Mouse (Mus musculus): ENCODE measurements around the gene Mid1. TPM values are rescaled to one million over a fixed set of nuclear protein-coding genes. Genes with fewer than 3 reads are reported as not detected.

Gene Mid1
- polyA plus RNA-seq, 1 experiment from 2014 or later: 6.9 TPM

DNA sequence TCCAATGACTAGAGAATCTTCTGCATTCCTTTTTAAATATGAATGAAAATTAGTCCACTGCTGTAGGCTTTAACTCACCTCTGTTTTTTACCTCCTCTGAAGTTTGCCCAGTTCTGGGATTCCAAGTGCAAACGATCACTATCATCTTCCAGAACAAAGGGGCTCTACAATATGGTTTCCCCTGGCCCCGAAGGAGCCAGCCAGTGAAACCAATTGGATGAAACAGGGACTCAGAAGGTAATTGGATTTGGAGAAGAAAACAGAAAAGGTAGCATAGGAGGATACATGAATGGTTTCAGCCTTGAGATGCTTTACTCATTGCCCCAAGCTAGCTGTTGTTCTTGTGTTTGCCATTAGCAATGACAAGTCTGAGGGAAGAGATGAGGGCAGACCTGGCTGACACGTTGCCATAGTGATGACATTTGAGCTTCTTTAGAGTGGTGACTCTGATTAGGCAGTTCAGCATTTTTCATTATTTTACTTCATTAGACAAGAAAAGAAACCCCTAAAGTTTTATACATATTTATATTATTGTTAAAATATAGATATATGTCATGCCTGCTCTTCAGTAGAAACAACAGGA is 50.5 kb downstream of the Mid1 start:
- Histone ChIP-seq H3K36me3 (ENCODE audit: insufficient read depth, low read length) (no peaks in the 10 kb centered on the region), H3K27me3 (ENCODE audit: insufficient read depth, low read length) (peaks cover 5% of the 10 kb centered on the region; the same call in 1 of the 2 replicates), H3K4me3 (ENCODE audit: low read length) (no peak overlapping the region), H3K9me3 (ENCODE audit: low read length) (no peaks in the 10 kb centered on the region), H3K27ac (ENCODE audit: low read length) (no peak overlapping the region), H3K9ac (replicated peaks; ENCODE audit: low read length) (no peak overlapping the region), H3K4me2 (replicated peaks; ENCODE audit: low read depth, low read length) (no peak overlapping the region), H3K4me1 (ENCODE audit: insufficient read depth, low read length) (no peaks in the 10 kb centered on the region)
- no peak for ATAC-seq (ENCODE audit: low FRiP score, low TSS enrichment)
- WGBS: 76% methylated on average over 3 of the region's 3 CpGs

- Histone ChIP-seq H3K36me3 (ENCODE audit: insufficient read depth, low read length) (no peaks in the 10 kb centered on the region), H3K4me2 (replicated peaks; ENCODE audit: low read depth, low read length) (no peak overlapping the region), H3K4me3 (ENCODE audit: low read length) (no peak overlapping the region), H3K27me3 (ENCODE audit: insufficient read depth, low read length) (peaks cover 4% of the 10 kb centered on the region; the same call in 1 of the 2 replicates), H3K9me3 (ENCODE audit: low read length) (no peaks in the 10 kb centered on the region), H3K4me1 (ENCODE audit: insufficient read depth, low read length) (no peaks in the 10 kb centered on the region), H3K27ac (ENCODE audit: low read length) (no peak overlapping the region), H3K9ac (replicated peaks; ENCODE audit: low read length) (no peak overlapping the region)
- ATAC-seq (ENCODE audit: low FRiP score, low TSS enrichment): no peak
- 75% methylated on average over 3 of the region's 3 CpGs for WGBS
Measured at GRCm38 (mm10) chrX:169758001-169758400, 73.0 kb downstream of the Mid1 start.

DNA sequence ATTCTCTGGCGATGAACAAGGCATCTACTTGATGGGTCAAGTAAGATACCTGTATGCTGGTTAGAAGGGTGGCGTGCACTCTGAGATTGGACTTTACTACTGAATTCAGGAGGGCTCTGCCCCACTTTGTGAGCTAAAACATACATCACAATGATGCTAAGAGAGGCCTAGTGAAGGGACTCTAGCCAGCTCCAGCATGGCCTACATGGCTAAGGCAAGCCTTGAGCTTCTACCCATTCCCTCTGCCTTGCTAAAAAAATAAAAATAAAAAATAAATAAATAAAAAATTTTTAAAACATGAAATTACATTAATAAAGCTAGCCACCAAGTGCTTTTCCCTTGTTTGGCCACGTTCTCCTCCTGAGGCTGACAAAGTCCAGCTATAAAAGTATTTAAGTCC is 94.5 kb downstream of the Mid1 start, which contains the start of gene 4933400A11Rik:
Gene 4933400A11Rik (minus strand): TSS at position 101 of the 400 bp plus-strand sequence.
- WGBS: 90% methylated on average over 3 of the region's 3 CpGs
- no peak for ATAC-seq (ENCODE audit: low FRiP score, low TSS enrichment)

DNA sequence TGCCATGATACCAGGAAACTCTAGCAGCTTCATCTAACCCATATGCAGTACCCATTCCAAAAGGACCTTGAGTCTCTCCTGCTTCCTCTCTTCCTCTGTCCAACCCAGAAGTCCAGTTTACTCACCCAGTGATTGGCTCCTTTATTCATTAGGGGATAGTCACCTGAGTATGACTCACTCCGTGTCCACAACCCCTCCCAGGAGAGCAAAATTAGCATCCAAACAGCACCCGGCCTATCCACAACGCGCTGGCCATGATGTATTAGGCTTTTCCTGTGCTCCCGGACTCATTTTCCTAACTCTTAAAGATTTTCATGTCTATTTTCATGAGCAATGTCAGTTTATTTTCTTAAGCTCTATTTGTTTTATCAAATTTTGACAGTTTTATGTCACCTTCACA is 104.7 kb downstream of the Mid1 start:
- Histone ChIP-seq H3K9ac (replicated peaks; ENCODE audit: low read length) (no peak overlapping the region), H3K9me3 (ENCODE audit: low read length) (no peaks in the 10 kb centered on the region), H3K4me1 (ENCODE audit: insufficient read depth, low read length) (no peaks in the 10 kb centered on the region), H3K27ac (ENCODE audit: low read length) (no peak overlapping the region), H3K4me3 (ENCODE audit: low read length) (no peak overlapping the region), H3K4me2 (replicated peaks; ENCODE audit: low read depth, low read length) (no peak overlapping the region), H3K36me3 (ENCODE audit: insufficient read depth, low read length) (no peaks in the 10 kb centered on the region), H3K27me3 (ENCODE audit: insufficient read depth, low read length) (peaks cover 2% of the 10 kb centered on the region; the same call in 1 of the 2 replicates)
- WGBS: 83% methylated on average over 5 of the region's 5 CpGs
- ATAC-seq (ENCODE audit: low FRiP score, low TSS enrichment): no peak

More for the DNA sequence above, 94.5 kb downstream of the Mid1 start, which contains the start of gene 4933400A11Rik:
- Histone ChIP-seq H3K27me3 (ENCODE audit: insufficient read depth, low read length) (peaks cover 3% of the 10 kb centered on the region; the same call in 1 of the 2 replicates), H3K4me2 (replicated peaks; ENCODE audit: low read depth, low read length) (no peak within 1 kb of the TSS), H3K36me3 (ENCODE audit: insufficient read depth, low read length) (no peaks in the 10 kb centered on the region), H3K4me3 (ENCODE audit: low read length) (no peak within 1 kb of the TSS), H3K4me1 (ENCODE audit: insufficient read depth, low read length) (no peaks in the 10 kb centered on the region), H3K9ac (replicated peaks; ENCODE audit: low read length) (no peak within 1 kb of the TSS), H3K27ac (ENCODE audit: low read length) (no peak within 1 kb of the TSS), H3K9me3 (ENCODE audit: low read length) (no peaks in the 10 kb centered on the region)

- Histone ChIP-seq H3K4me2 (replicated peaks; ENCODE audit: low read depth, low read length) (no peak overlapping the region), H3K36me3 (ENCODE audit: insufficient read depth, low read length) (no peaks in the 10 kb centered on the region), H3K9me3 (ENCODE audit: low read length) (no peaks in the 10 kb centered on the region), H3K4me3 (ENCODE audit: low read length) (no peak overlapping the region), H3K27ac (ENCODE audit: low read length) (no peak overlapping the region), H3K9ac (replicated peaks; ENCODE audit: low read length) (no peak overlapping the region), H3K27me3 (ENCODE audit: insufficient read depth, low read length) (peaks cover 4% of the 10 kb centered on the region; the same call in 1 of the 2 replicates), H3K4me1 (ENCODE audit: insufficient read depth, low read length) (no peaks in the 10 kb centered on the region)
- peak; percentile 71; the same call in 1 of the 2 replicates for ATAC-seq (ENCODE audit: low FRiP score, low TSS enrichment)
- 11% methylated on average over 1 of the region's 1 CpGs for WGBS
Measured at GRCm38 (mm10) chrX:169792879-169793278, 107.9 kb downstream of the Mid1 start.

GRCm38 (mm10) chrX:169794421-169794820 is 109.4 kb downstream of the Mid1 start:
- Histone ChIP-seq H3K9ac (replicated peaks; ENCODE audit: low read length) (no peak overlapping the region), H3K4me2 (replicated peaks; ENCODE audit: low read depth, low read length) (no peak overlapping the region), H3K36me3 (ENCODE audit: insufficient read depth, low read length) (no peaks in the 10 kb centered on the region), H3K9me3 (ENCODE audit: low read length) (no peaks in the 10 kb centered on the region), H3K27me3 (ENCODE audit: insufficient read depth, low read length) (peaks cover 10% of the 10 kb centered on the region; the same call in 1 of the 2 replicates), H3K4me1 (ENCODE audit: insufficient read depth, low read length) (no peaks in the 10 kb centered on the region), H3K4me3 (ENCODE audit: low read length) (no peak overlapping the region), H3K27ac (ENCODE audit: low read length) (no peak overlapping the region)
- no peak for ATAC-seq (ENCODE audit: low FRiP score, low TSS enrichment)
- WGBS: 68% methylated on average over 4 of the region's 4 CpGs

DNA sequence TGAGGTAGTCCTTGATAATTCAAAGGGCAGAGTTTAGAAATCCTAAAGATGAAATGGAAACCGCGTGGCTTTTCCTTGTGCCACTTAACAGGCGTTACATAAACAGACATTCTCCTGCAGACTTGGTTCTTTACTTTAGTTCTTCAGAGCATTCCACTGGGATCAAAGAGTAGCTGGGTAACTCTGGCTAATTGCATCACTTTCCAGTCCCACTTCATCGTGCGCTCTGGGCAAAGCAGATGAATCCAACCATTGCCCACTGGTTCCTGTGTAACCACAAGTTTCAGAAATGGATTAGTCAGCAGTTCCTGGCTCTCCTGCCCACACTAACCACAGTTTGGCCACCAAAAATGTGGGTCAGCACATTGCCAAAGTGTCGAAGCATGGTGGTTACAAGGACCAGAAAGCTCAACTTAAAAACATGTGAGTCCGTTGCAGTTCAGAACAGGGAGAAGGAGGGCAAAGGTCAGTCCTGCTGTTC is 109.9 kb downstream of the Mid1 start:
- Histone ChIP-seq H3K9ac (replicated peaks; ENCODE audit: low read length) (no peak overlapping the region), H3K36me3 (ENCODE audit: insufficient read depth, low read length) (no peaks in the 10 kb centered on the region), H3K4me2 (replicated peaks; ENCODE audit: low read depth, low read length) (no peak overlapping the region), H3K4me1 (ENCODE audit: insufficient read depth, low read length) (no peaks in the 10 kb centered on the region), H3K27ac (ENCODE audit: low read length) (no peak overlapping the region), H3K4me3 (ENCODE audit: low read length) (no peak overlapping the region), H3K9me3 (ENCODE audit: low read length) (no peaks in the 10 kb centered on the region), H3K27me3 (ENCODE audit: insufficient read depth, low read length) (peaks cover 10% of the 10 kb centered on the region; the same call in 1 of the 2 replicates)
- WGBS: 60% methylated on average over 7 of the region's 7 CpGs
- no peak for ATAC-seq (ENCODE audit: low FRiP score, low TSS enrichment)

DNA sequence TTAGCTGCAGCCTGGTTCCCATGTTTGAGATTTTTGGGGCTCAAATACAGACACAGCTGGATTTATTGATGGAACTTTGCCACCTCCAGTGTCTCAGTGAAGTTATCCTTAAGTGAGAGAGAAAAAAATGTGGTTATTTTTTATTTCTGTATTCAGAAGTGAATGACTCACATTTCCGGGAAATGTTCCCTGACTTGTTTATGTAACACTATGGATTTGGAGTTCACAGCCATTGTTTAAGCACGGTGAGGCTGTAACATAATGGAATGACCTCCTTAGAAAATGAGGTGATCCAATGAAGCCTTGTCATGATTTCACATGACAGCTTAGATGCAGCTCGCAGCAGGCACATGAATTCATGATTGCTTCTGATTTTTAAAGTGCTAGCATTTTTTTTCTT is 112.1 kb downstream of the Mid1 start:
- Histone ChIP-seq H3K4me1 (ENCODE audit: insufficient read depth, low read length) (no peaks in the 10 kb centered on the region), H3K27ac (ENCODE audit: low read length) (no peak overlapping the region), H3K36me3 (ENCODE audit: insufficient read depth, low read length) (no peaks in the 10 kb centered on the region), H3K4me2 (replicated peaks; ENCODE audit: low read depth, low read length) (no peak overlapping the region), H3K9ac (replicated peaks; ENCODE audit: low read length) (no peak overlapping the region), H3K9me3 (ENCODE audit: low read length) (no peaks in the 10 kb centered on the region), H3K4me3 (ENCODE audit: low read length) (no peak overlapping the region), H3K27me3 (ENCODE audit: insufficient read depth, low read length) (peaks cover 15% of the 10 kb centered on the region; the same call in 1 of the 2 replicates)
- WGBS: 61% methylated on average over 3 of the region's 3 CpGs
- ATAC-seq (ENCODE audit: low FRiP score, low TSS enrichment): no peak

- H3K36me3 ChIP-seq (ENCODE audit: insufficient read depth, low read length): no peaks in the 10 kb centered on the region
- no peaks in the 10 kb centered on the region for H3K9me3 ChIP-seq (ENCODE audit: low read length)
- H3K4me2 ChIP-seq (replicated peaks; ENCODE audit: low read depth, low read length): peak overlapping the region; percentile 38
- H3K27me3 ChIP-seq (ENCODE audit: insufficient read depth, low read length): peaks cover 18% of the 10 kb centered on the region
- H3K4me3 ChIP-seq (ENCODE audit: low read length): peak overlapping the region; percentile 39
- H3K27ac ChIP-seq (ENCODE audit: low read length): no peak overlapping the region
- no peak overlapping the region for H3K9ac ChIP-seq (replicated peaks; ENCODE audit: low read length)
- no peak for ATAC-seq (ENCODE audit: low FRiP score, low TSS enrichment)
- WGBS: 13% methylated on average over 11 of the region's 11 CpGs
- H3K4me1 ChIP-seq (ENCODE audit: insufficient read depth, low read length): no peaks in the 10 kb centered on the region
Measured at GRCm38 (mm10) chrX:169798987-169799680, 114.1 kb downstream of the Mid1 start.

DNA sequence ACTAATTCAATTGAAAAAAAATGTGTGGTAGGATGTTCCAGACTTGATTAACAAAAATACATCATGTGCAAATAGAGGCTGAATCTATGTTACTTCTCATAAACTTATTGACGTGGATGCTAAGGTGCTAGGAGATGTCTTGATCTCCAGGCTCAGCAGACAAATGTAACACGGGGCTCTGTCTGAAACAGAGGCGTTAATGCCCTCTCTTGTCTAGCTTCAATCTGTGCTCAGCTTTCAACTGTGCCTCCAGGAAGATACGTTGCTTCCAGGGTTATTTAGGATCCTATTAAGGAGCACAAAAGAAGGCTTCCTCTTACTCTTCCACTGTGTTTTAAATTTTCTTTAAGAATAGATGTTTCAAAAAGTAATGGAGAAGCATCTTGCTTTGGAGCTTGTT is 115.2 kb downstream of the Mid1 start:
- no peak for ATAC-seq (ENCODE audit: low FRiP score, low TSS enrichment)

More for the DNA sequence above, 115.2 kb downstream of the Mid1 start:
- Histone ChIP-seq H3K36me3 (ENCODE audit: insufficient read depth, low read length) (no peaks in the 10 kb centered on the region), H3K9me3 (ENCODE audit: low read length) (no peaks in the 10 kb centered on the region), H3K27me3 (ENCODE audit: insufficient read depth, low read length) (peaks cover 18% of the 10 kb centered on the region), H3K4me2 (replicated peaks; ENCODE audit: low read depth, low read length) (no peak overlapping the region), H3K9ac (replicated peaks; ENCODE audit: low read length) (no peak overlapping the region), H3K27ac (ENCODE audit: low read length) (no peak overlapping the region), H3K4me3 (ENCODE audit: low read length) (no peak overlapping the region), H3K4me1 (ENCODE audit: insufficient read depth, low read length) (no peaks in the 10 kb centered on the region)
- WGBS: 41% methylated on average over 4 of the region's 4 CpGs

All from kidney, embryonic 16.5 days (tissue).